Mouse (Mus musculus) T-cell, adult 2 months (primary cell): ENCODE measurements around the gene Ankrd23.

Experiments used
- DNase-seq: peaks from one replicate; pipeline ENCODE4 v3.0.0; 2022; ENCODE audit warnings: low spot score

Ankrd23 gene

DNA sequence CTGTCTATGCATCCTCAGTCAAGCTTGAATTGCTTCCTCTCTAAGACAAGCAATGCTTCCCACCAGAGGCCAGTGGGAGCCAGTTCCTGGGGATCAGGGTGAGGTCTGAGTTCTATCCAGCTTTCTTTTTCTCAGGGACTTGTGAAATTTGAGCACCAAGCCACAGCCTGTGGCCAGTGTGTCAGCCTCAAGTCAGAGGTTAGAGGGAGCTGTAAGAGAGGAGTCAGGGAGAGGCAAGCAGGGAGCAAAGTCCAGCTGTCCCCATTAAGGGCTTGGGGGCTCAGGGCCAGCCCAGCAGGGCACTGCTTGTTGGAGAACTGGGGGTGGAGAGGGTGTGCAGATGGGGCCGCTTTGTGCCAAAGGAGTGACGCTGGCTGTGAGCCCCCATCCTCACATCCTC lies 26.5 kb upstream of the Ankrd23 start:
- DNase-seq = no peak

DNA sequence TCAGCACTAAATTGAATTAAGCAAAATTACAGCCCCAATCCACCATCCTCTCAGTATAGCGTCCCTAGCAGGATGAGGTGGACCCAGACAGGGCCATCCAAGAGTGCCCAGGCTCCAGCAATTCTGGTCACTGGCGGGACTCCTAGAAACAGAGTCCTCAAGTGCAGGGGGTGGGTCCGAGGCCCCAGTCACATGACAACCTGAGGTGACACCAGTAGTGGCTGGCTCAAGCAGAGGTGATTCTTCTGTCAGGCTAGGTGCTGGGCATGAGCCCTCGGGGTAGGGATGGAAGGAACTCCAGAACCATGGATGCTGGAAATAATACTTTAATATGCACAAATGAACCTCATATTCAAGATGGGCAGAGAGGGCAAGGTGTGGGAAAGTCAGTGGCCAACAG lies 25.7 kb upstream of the Ankrd23 start:
- no peak for DNase-seq

DNA sequence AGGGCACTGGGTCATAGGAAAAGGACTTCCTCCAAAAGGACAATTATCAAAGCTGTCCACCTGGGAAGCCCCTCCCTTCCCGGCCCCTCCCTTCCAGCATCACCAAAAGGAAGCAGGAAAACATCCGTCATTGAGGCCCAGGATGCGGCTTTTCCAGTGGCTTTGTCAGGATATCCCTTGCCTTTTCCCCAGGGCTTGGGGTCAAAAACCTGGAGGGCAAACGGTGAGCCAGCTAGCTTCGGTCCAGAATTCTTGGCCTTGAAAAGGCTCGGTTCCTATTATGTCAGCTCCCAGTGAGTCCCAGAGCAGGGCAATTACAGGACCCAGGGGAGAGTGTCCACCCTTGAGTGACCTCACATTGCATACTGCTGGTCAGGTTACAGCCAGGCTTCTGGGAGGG lies 24.2 kb upstream of the Ankrd23 start:
- DNase-seq = no peak

DNA sequence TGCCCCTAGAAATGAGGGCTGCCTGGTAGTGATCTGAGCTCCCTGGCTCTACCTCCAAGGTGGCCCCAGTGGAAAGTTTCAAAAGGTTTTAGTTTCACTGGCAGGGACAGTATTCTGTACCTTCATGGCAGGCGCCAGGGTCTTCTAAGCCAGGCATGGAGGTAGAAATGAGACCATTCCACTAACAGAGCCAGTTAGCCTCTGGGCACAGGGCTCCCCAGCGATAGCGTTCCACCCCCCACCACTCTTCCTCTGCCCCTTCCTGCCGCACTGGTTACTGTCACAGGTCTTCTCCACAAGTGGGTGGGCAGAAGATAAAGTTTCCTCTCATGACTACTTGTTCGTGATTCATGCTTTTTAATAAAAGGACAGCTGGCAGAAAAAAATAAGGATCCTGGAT lies 23.2 kb upstream of the Ankrd23 start:
- no peak for DNase-seq

DNA sequence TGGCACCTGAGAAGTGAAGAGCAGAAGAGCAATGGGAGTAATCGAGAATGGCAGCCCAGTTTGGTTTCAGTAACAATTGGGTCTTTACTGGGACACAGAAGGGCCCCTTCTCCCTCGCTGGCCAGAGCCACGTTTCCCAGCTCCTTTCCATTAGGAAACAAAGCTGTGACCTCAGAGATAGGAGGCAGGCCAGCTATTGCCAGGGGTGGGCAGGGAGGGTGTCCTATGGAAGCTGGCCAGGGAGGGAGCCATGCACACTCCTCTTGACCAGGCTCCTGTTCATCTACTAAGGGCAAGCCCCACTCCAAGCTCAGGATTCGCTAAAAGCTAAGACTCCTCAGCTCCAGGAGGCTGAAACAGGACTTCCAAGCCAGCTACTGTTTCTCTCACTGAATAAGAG lies 22.6 kb upstream of the Ankrd23 start:
- no peak for DNase-seq

DNA sequence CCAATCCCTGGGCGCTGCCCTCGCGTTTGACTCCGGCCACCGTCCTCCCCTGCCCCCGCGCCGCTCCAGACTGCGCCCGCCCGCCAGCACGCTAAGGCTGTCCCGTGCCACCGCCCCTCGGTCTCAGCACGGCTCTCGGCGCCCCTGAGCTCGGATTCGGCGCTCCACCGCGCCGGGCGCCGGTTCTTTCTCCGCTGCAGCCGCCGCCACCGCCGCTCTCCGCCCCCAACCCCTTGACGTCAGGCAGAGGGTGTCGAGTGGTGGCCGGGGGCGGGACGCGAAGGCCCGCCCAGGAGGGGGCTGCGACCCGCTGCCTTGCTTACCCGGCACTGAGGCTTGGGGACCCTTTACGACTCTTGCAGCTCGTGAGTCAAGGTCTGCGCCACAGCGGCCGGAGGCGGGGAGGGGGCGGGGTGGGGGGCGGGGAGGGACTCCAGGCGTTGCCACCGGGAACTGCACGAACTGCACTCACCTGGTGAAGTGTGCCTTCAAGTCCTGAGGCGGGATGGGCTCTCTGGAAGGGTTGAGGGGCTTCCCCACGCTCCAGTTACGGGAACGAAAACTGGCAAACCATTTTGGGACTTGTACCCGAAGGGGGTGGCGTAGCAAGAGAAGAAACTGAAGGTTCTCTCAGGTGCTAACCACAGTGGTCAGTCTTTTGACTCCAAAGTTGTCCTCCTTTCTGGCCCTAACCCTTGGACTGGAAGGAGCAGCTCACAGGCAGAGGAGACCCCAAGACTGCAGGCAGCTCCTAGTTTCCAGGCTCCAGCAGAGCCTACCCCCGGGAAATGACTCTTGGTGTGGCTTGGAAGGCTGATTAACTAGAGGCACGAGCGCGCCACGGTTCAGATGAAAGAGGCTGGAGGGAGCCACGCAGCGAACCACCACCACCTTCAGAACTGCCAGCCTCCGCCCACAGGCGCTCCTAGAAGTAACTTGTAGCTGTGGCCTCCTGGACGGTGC lies 21.6 kb upstream of the Ankrd23 start, which contains the start of gene Sema4c:
Sema4c (minus strand) TSS at position 319 of the 963 bp plus-strand sequence.
- DNase-seq = peak; percentile 57

DNA sequence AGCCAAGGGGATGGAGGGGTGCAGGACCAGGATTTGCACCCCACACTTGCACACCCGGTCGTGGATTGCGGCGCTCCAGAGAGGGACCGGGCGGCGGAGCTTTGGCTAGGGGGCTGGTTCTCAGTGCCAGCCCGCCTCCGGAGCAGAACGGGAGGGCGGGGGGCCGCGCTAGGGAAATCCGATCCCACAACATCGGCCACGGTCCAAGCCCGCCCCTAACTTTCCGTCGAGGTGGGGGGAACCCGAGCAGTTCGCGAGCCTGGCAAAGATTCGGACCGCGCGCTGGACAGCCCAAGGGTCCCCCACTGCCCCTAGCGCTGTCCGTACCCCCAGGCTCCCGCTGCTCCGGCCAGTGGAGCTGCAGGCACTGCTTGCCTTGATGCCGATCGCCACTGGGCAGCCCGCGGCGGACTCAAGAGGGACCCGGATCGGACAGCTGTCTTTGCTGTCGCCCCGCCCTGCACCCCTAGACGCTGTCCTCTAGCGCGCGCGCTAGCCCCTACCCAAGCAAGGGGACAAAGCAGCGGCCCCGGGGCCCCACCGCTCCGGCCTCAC lies 20.9 kb upstream of the Ankrd23 start:
- peak; percentile 6 for DNase-seq

DNA sequence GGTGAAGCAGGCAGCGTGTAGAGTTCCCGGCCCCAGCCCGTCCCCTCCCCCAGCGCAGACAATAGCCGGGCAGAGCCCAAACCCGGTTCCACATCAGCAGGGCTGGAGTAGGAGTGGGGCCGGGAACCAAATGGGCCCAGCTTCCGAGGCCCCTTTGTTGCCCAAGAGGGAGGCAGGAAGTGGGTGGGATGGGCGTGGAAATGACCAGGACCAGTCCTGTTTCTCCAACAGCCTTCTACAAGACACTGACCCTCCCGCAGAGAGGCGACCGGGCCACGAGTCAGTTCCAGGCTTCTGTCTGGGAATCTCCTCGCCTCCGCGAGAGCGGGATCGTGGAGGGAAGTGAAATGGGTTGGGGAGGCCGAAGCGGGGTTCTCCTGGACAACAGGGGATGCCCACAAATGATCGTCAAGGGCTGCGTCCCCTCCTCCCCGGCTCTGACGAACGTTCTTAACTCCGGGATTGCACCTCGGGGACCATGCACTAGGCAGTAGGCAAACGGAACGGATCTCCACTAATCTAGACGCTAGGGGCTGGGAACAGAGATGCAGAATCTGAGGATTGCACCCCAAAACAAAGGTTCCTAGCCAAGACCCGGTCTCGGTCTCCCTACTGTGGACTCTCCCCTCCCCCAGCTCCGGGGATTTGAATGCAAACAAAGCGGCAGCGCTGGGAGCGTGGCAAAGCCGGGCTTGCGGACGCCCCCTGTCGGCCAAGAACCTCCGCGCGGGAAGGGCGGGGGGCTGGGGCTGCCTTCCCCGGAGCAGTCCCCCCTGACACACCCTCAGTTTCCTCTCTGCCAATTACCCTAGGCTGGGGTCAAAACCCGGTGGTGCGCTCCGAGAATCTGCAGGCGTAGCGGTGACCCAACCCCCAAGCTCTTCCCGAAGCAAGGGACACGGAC lies 20.1 kb upstream of the Ankrd23 start:
- peak; percentile 78 for DNase-seq

DNA sequence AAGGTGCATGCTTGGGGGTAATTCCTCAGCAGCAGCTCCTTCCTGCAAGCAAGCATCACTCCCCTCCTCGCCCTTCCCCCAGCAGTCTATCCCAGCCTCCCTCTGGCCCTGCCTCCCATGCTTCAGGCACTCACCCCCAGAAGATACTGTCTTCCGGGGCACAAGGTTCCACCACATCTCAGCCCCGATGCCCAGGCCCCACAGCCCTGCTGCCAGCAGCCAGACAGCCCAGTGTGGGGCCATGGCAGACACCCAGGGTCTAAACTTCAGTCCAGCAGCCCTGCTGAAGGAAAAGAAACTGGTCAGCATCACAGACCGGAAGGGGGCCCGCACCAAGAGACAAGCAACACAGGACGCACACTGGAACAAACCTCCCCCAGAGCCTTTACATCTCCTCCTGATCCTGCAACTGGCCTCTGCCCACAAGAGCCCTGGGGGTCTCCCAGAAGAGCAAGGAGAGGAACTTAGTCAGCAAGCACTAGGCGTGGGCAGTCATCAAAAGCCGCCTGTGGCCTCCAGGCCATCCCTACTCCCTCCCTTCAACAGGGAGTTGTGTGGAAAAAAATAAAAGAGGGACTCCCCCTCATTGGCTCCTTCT lies 19.2 kb upstream of the Ankrd23 start:
- no peak for DNase-seq

DNA sequence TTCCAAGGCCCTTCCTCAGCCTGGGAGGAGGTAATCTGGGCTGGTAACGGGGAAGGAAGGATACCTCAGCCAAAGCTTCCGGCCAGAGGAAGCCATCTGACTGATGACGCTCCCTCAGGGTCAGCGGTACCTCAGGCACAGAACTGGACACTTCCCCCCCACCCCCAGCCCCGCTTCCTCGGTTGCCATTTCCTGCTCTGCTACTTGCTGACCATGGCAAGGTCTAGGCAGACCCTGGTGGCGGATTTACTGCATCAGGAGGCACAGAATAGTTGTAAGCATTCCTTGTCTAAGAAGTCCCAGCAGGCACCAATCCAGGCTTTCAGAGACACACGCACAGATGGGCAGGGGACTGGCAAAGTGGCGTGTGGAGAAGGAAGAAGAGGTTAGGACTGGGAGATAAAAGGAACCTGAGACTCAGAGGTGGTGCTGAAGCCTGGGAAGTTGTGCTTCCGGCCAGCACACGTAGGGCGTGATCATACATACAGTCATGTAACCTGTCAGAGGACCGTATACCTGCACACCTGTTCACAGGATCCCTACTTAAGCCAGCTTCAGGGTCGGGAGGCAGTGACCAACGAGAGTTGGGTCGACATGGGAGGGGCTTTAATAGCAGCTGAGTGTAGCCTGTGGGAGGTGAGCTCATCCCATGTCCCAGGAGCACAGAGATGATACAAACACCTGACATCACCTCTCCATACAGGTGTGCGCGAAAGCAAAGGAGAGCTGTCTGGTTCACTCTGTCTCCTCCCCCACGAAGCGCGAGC lies 18.1 kb upstream of the Ankrd23 start:
- no peak for DNase-seq

DNA sequence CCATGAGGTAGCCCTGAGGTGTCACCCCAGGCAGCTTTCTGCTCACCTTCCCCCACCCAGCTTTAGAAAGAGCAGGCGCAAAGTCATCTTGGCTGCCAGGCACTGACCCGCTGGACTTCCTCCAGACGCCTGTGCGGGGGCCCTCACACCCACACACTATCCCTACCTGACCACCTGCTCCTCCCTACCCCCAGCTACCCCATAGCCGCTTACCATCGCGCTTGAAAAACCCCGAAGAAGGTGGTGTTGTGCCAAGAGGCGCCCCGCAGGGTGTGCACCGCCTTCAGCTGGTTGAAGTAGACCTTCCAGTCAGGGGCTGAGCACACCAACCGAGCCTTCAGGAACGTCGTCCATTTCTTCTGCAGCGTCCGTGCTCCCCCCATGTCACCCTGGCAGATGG lies 15.8 kb upstream of the Ankrd23 start:
- no peak for DNase-seq

DNA sequence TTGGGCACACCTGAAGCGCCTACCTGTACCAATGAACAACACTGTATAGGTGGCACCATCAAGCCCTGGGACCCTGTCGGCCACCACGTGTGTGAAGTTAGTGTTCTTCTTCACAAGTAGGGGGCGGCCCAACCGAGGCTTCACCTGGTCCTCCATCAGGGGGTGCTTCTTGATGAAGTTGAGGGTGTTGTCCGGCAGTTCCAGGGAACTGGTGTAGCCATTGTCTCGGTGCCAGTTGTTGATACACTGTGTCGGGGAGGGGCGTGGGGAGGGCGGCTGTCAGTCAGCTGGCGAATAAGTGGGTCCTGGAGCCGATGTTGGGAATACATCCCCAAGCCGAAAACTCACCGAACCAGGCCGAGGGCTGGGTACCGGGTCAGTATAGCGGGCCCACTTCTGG lies 15.2 kb upstream of the Ankrd23 start:
- no peak for DNase-seq

DNA sequence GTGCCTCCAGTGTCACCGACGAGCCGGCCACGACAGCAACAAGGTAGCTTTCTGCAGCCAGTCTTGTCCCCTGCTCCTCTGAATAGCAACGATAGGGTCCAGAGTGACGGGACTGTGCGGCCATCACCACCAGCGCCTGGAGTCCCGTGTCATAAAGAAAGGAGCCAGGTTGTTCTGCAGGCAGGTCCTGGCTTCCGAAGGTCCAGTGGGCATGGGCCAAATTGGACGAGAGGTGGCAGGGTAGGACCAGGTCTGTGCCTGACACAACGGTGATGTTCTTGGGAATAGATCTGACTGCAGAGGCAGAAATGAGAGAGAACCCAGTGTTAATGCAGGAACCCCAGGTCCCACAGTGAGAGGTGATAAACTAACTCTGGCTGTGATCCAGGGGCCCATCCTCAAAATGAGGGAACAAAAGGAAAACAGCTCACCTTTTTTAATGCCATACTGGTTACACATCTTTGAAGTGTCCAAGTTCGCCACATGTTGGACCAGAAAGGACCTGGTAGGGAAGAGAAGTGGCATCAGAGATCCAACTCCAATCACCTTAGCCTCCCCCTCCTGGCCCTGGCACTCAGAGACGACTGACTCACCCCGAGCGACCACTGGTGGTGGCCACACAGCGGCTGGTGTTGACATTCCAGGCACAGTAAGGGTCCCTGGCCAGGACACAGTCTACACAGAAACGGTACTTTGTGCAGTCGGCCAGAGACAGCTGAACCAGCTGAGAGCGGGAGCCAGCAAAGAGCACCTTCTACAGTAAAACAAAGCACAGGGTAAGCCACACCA lies 13.6 kb upstream of the Ankrd23 start:
- DNase-seq = no peak

DNA sequence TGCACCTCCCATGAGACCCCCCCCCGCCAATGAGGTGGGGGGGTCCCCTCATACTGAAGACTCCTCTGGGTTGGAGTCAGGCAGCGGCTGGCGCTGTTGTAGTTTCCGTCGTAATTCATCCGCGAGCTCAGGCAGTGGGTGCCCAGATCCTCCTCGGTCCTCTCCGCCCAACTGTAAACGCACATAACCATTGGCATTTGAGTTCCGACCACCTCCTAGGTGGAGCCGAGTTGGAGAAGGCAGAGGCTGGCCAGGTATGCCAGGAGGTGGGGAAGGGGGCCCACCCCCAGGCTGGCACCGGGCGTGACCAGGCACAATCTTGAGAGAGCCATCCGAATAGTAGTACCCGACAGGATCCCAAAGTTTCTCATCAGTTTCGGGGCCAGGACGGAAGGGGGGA lies 12.8 kb upstream of the Ankrd23 start:
- no peak for DNase-seq

DNA sequence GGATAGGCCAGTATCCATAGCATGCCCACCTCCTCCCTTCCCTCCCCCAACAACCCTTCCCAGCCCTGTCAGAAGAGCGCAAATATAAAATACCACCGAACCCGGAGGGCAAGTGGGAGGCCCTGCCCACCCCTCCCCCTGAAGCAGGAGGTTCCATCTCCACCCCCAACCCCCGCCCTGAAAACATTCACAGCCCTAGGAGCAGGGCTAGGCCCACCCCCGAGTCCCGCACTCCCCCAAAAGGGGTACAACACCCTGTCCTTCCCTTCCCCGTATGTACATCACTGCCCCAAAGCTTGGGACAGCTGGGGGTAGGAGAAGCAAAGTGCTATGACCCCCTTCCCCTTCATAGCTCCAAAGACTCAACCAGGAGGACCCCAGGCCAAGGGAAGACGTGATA lies 12.1 kb upstream of the Ankrd23 start:
- no peak for DNase-seq

DNA sequence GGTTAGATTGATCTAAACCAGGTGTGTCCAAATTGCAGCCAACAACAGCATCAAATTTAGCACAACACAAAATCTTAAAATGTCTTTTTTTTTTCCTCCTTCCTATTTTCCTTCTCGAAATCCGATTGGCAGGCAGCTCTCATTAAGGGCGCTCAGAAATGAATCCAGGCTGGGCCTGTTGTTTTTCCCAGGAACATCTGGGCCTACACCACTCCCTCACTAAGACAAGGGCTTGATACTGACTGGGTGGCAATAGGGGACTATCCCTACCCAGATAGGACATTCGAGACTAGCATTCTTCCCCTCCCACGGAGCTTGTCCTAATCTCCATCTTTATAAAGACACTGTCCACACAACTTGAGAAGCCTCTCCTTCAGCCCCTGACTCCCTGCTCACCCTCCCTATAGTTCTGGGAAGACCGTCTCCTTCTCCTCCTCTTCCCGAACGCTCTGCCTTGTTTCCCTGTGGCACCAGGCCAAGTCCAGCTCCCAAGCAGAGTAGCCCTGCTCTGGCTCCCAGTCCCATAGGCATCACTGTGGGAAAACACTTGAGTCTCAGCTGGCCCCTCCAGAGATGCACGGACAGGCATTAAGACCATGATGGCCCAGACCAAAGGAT lies 11.4 kb upstream of the Ankrd23 start:
- no peak for DNase-seq

DNA sequence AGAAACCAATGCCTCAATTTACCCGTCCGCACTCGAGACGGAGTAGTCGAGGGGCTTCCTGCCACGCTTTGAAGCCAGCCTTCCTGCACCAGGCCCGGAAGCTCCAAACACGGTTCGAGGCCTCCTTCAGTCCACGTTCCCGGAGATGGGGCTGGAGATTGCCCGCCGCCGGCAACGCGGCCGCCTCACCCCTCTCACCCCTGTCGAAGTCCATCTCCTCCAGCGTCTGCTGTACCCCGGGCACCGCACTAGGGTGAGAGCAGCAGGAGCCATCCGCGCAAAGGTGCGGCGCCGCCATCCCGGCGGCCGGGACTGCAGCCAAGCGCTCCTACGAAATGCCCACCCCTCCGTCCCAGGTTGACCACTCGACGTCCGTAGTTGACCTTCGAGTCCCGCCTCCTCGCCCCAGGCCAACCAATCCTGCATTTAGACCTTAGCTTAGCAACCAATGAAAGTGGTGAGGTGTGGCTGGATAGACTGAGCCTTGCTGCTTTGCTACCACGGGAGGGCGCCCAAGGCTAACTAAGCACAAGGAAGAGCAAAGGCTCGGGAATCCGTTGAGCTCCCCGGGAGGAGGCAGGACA lies 10.3 kb upstream of the Ankrd23 start, which contains the start of gene Ankrd39:
Ankrd39 (minus strand) TSS at position 558 of the 584 bp plus-strand sequence.
- DNase-seq = peak; percentile 93

DNA sequence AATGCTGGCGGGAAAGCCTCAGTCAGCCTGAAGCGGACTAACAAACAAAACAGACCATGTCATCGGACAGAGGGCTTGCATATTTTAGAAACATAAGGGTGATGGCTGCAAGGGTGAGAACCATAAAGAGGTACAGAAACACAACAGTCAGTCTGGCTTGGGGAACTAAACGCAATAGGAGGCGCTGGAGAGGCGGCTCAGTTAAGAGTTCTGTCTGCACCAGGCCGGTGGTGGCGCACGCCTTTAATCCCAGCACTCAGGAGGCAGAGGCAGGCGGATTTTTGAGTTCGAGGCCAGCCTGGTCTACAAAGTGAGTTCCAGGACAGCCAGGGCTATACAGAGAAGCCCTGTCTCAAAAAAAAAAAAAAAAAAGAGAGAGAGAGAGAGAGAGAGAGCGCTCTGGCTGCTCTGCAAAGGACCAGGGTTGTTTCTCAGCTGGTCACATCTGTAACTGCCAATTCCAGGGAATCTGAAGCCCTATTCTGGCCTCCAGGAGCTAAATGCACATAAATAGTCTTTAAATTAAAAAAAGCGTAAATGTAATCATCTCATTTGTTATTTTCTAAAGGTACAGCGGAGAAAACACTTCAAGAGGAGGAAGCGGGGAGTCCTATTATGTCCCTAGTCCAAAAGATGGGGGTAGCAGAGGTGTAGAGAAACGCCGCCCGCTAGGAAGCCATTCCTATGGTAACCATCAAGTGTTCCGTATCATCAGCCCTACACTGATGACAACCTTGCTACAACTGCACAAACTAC lies 9.3 kb upstream of the Ankrd23 start:
- DNase-seq = peak; percentile 39

DNA sequence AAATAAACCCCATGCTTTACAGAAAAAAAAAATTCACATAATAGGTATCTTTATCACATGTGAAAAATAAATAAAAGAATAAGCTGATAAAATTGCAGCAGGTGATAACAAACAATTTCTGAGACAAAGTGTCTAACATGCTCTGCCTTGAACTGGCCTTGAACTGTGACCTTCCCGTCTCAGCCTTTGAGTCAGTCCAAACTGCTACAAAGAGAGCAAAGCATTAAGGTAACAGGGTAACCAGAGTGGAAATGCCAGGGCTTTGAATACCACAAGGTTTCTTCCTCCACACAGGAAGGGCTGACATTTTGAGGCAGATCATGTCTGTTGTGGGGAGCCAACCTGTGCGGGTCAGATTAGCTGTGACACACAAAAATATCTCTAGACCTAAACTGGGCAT lies 8.7 kb upstream of the Ankrd23 start:
- DNase-seq = no peak
